Mouse (Mus musculus) MEL (cell line): ENCODE data around the gene Gm20388. TPM values are rescaled to one million over a fixed set of nuclear protein-coding genes. Genes with fewer than 3 reads are reported as not detected.

Source experiments
- DNase-seq: peaks from one replicate; pipeline ENCODE4 v3.0.0; 2011; ENCODE audit warnings: low read depth, low spot score
- H3K27ac ChIP-seq: 2 replicates; pipeline ENCODE4 v1.5.1; 2012; ENCODE audit warnings: low read depth, mild to moderate bottlenecking, control low read depth, low read length, moderate library complexity; ENCODE audit not compliant: control insufficient read depth
- H3K27me3 ChIP-seq, 2 experiments: fragments of 150-350 bp in 1 of 2; sonication (generic) in 1 of 2; 2 replicates each; pipeline ENCODE4 v1.6.1; 2012; ENCODE audit warnings: low read length in 2 of 2, mild to moderate bottlenecking in 2 of 2, improper control_type of control experiment in 1 of 2, moderate library complexity in 1 of 2; ENCODE audit not compliant: insufficient read depth in 2 of 2, control insufficient read depth in 1 of 2
- H3K36me3 ChIP-seq, 2 experiments: 2 replicates each; pipeline ENCODE4 v1.6.1; 2012 to 2014; ENCODE audit warnings: low read length in 2 of 2, improper control_type of control experiment in 1 of 2, inconsistent platforms in 1 of 2, mild to moderate bottlenecking in 1 of 2; ENCODE audit not compliant: insufficient read depth in 2 of 2, control insufficient read depth in 1 of 2
- H3K4me1 ChIP-seq, 2 experiments: fragments of 150-350 bp in 1 of 2; sonication (generic) in 1 of 2; 2 replicates each; pipeline ENCODE4 v1.6.1; 2012; ENCODE audit warnings: low read length in 2 of 2, improper control_type of control experiment in 1 of 2, mild to moderate bottlenecking in 1 of 2; ENCODE audit not compliant: insufficient read depth in 2 of 2, control insufficient read depth in 1 of 2
- H3K4me3 ChIP-seq, 2 experiments: fragments of 150-350 bp in 1 of 2; sonication (generic) in 1 of 2; 2 replicates each; pipeline ENCODE4 v1.5.1; 2012; ENCODE audit warnings: low read depth in 2 of 2, low read length in 2 of 2, mild to moderate bottlenecking in 2 of 2, moderate library complexity in 2 of 2, control low read depth in 1 of 2, improper control_type of control experiment in 1 of 2; ENCODE audit not compliant: control insufficient read depth in 1 of 2, insufficient read depth in 1 of 2
- H3K79me2 ChIP-seq: 2 replicates; pipeline ENCODE4 v1.6.1; 2012; ENCODE audit warnings: mild to moderate bottlenecking, low read length, moderate library complexity; ENCODE audit not compliant: control insufficient read depth, poor library complexity, insufficient read depth
- H3K9ac ChIP-seq: 2 replicates; pipeline ENCODE4 v1.6.1; 2012; ENCODE audit warnings: low read depth, mild to moderate bottlenecking, control low read depth, low read length, moderate library complexity; ENCODE audit not compliant: control insufficient read depth, poor library complexity, severe bottlenecking
- H3K9me3 ChIP-seq: fragments of 150-350 bp; sonication (generic); replicated peaks from 2 replicates; pipeline ENCODE4 v1.6.1; 2012; ENCODE audit warnings: mild to moderate bottlenecking, low read length, improper control_type of control experiment, moderate library complexity; ENCODE audit not compliant: insufficient read depth
- BHLHE40 ChIP-seq: IDR thresholded peaks from 2 replicates; pipeline ENCODE4 v1.6.1; 2012; ENCODE audit warnings: low read depth, mild to moderate bottlenecking, inconsistent platforms, low read length, improper control_type of control experiment, borderline replicate concordance
- CHD1 ChIP-seq: IDR thresholded peaks from 2 replicates; pipeline ENCODE4 v1.6.1; 2012; ENCODE audit warnings: low read depth, mild to moderate bottlenecking, inconsistent platforms, low read length, improper control_type of control experiment
- CTCF ChIP-seq, 3 experiments: IDR thresholded peaks in 2 of 3; conservative IDR thresholded peaks in 1 of 3; 2 replicates each; pipeline ENCODE4 v1.5.1; 2011 to 2012; ENCODE audit warnings: low read length in 3 of 3, low read depth in 2 of 3, mild to moderate bottlenecking in 2 of 3, improper control_type of control experiment in 1 of 3, inconsistent platforms in 1 of 3, mixed read lengths in 1 of 3, moderate library complexity in 1 of 3; ENCODE audit not compliant: control insufficient read depth in 1 of 3, insufficient read depth in 1 of 3, poor library complexity in 1 of 3, severe bottlenecking in 1 of 3
- E2F4 ChIP-seq: IDR thresholded peaks from 2 replicates; pipeline ENCODE4 v1.6.1; 2011; ENCODE audit warnings: low read depth, low read length, improper control_type of control experiment, borderline replicate concordance
- ELF1 ChIP-seq: IDR thresholded peaks from 2 replicates; pipeline ENCODE4 v1.6.1; 2014; ENCODE audit warnings: low read depth, mild to moderate bottlenecking, inconsistent platforms, low read length, improper control_type of control experiment, moderate library complexity
- GABPA ChIP-seq: IDR thresholded peaks from 2 replicates; pipeline ENCODE4 v1.6.1; 2012; ENCODE audit warnings: low read depth, mild to moderate bottlenecking, inconsistent platforms, low read length, improper control_type of control experiment, moderate library complexity
- GATA1 ChIP-seq: IDR thresholded peaks from 2 replicates; pipeline ENCODE4 v1.6.1; 2011; ENCODE audit warnings: low read depth, low read length, improper control_type of control experiment
- HCFC1 ChIP-seq: IDR thresholded peaks from 2 replicates; pipeline ENCODE4 v1.6.1; 2012; ENCODE audit warnings: low read depth, mild to moderate bottlenecking, inconsistent platforms, low read length, improper control_type of control experiment, moderate library complexity
- JUND ChIP-seq: IDR thresholded peaks from 2 replicates; pipeline ENCODE4 v1.6.1; 2011; ENCODE audit warnings: low read depth, mild to moderate bottlenecking, improper control_type of control experiment, low read length
- KAT2A ChIP-seq: conservative IDR thresholded peaks from 2 replicates; pipeline ENCODE4 v1.6.1; 2012; ENCODE audit warnings: low read depth, low read length, improper control_type of control experiment, inconsistent platforms
- MAFK ChIP-seq: IDR thresholded peaks from 2 replicates; pipeline ENCODE4 v1.6.1; 2011; ENCODE audit warnings: low read depth, mild to moderate bottlenecking, low read length, improper control_type of control experiment, borderline replicate concordance
- MAX ChIP-seq: IDR thresholded peaks from 2 replicates; pipeline ENCODE4 v1.6.1; 2011; ENCODE audit warnings: low read length, improper control_type of control experiment
- MEF2A ChIP-seq: IDR thresholded peaks from 2 replicates; pipeline ENCODE4 v1.6.1; 2014; ENCODE audit warnings: low read depth, mild to moderate bottlenecking, inconsistent platforms, low read length, improper control_type of control experiment; ENCODE audit not compliant: poor library complexity, insufficient replicate concordance, severe bottlenecking; ENCODE audit errors: extremely low read depth
- MYB ChIP-seq: IDR thresholded peaks from 2 replicates; pipeline ENCODE4 v1.6.1; 2011; ENCODE audit warnings: mild to moderate bottlenecking, low read depth, low read length, improper control_type of control experiment
- MYC ChIP-seq: IDR thresholded peaks from 2 replicates; pipeline ENCODE4 v1.6.1; 2011; ENCODE audit warnings: low read depth, mild to moderate bottlenecking, low read length, improper control_type of control experiment, moderate library complexity
- POLR2AphosphoS2 ChIP-seq: IDR thresholded peaks from 2 replicates; pipeline ENCODE4 v1.6.1; 2011; ENCODE audit warnings: low read length, improper control_type of control experiment
- RAD21 ChIP-seq: IDR thresholded peaks from 2 replicates; pipeline ENCODE4 v1.6.1; 2011; ENCODE audit warnings: mild to moderate bottlenecking, low read depth, low read length, improper control_type of control experiment
- SIN3A ChIP-seq: IDR thresholded peaks from 2 replicates; pipeline ENCODE4 v1.6.1; 2012; ENCODE audit warnings: low read length, improper control_type of control experiment, inconsistent platforms
- SMC3 ChIP-seq: IDR thresholded peaks from 2 replicates; pipeline ENCODE4 v1.6.1; 2011; ENCODE audit warnings: low read depth, low read length, improper control_type of control experiment
- TAL1 ChIP-seq: IDR thresholded peaks from 2 replicates; pipeline ENCODE4 v1.6.1; 2012; ENCODE audit warnings: mild to moderate bottlenecking, inconsistent platforms, low read length, moderate library complexity, mixed read lengths
- TBP ChIP-seq: IDR thresholded peaks from 2 replicates; pipeline ENCODE4 v1.8.0; 2011; ENCODE audit warnings: low read depth, low read length, improper control_type of control experiment
- TCF12 ChIP-seq: IDR thresholded peaks from 2 replicates; pipeline ENCODE4 v1.6.1; 2014; ENCODE audit warnings: low read depth, mild to moderate bottlenecking, inconsistent platforms, low read length, improper control_type of control experiment, moderate library complexity
- UBTF ChIP-seq: IDR thresholded peaks from 2 replicates; pipeline ENCODE4 v1.6.1; 2012; ENCODE audit warnings: low read depth, mild to moderate bottlenecking, inconsistent platforms, low read length, improper control_type of control experiment, moderate library complexity, borderline replicate concordance; ENCODE audit not compliant: insufficient read depth
- USF1 ChIP-seq: IDR thresholded peaks from 2 replicates; pipeline ENCODE4 v1.6.1; 2014; ENCODE audit warnings: low read depth, mild to moderate bottlenecking, inconsistent platforms, low read length, improper control_type of control experiment, moderate library complexity
- USF2 ChIP-seq, 2 experiments: IDR thresholded peaks; 2 replicates each; pipeline ENCODE4 v1.6.1; 2011 to 2012; ENCODE audit warnings: improper control_type of control experiment in 2 of 2, low read length in 2 of 2, borderline replicate concordance in 1 of 2, inconsistent platforms in 1 of 2, low read depth in 1 of 2, mild to moderate bottlenecking in 1 of 2; ENCODE audit not compliant: insufficient read depth in 1 of 2
- ZC3H11A ChIP-seq: IDR thresholded peaks from 2 replicates; pipeline ENCODE4 v1.6.1; 2012; ENCODE audit warnings: low read depth, mild to moderate bottlenecking, inconsistent platforms, low read length, improper control_type of control experiment
- ZKSCAN1 ChIP-seq: IDR thresholded peaks from 2 replicates; pipeline ENCODE4 v1.6.1; 2012; ENCODE audit warnings: low read depth, mild to moderate bottlenecking, inconsistent platforms, low read length, improper control_type of control experiment, moderate library complexity
- polyA plus RNA-seq, 2 experiments: library from polyadenylated mRNA; stranded (reverse) in 1 of 2; unstranded in 1 of 2; fragments of >175 nt in 1 of 2; fragments of >200 nt in 1 of 2; gene quantifications; 2 replicates each; pipeline versions ENCODE4 v1.2.1 to v1.2.4; 2012; ENCODE audit warnings: low replicate concordance in 2 of 2, low read depth in 1 of 2; ENCODE audit not compliant: insufficient read length in 2 of 2, insufficient read depth in 1 of 2, missing spikeins in 1 of 2
- total RNA-seq: library from RNA; depleted of rRNA; stranded (reverse); fragments of 300-350 nt; gene quantifications from 2 replicates; pipeline ENCODE4 v1.2.3, GENCODE M21; 2012

The Gm20388 gene
- total and polyA plus RNA-seq, 3 experiments, result 11.1 to 17.8 TPM; not detected in 1

- H3K9me3 ChIP-seq, result no peaks in the 10 kb centered on the region
Measured at GRCm38 (mm10) chr8:121216441-121216949, 1305.9 kb downstream of the Gm20388 start.

DNA sequence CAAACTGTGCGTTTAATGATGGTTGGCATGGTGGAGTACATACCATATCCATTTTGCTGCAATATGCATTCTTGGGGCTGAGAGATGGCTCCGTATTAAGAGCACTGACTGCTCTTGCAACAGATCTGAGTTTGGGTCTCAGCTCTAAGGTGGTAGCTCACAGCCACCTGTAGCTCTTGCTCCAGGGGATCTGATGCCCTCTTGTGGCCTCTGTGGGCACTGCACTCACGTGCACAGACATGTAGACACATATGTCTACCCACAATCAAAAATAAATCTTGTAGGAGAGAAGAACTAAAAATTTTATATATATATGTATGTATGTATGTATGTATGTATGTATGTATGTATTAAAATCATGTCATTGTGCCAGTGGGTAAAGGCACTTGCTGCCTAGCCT is 1307.8 kb downstream of the Gm20388 start:
- H3K27me3 ChIP-seq, result no peaks in the 10 kb centered on the region
- no peak overlapping the region for H3K27ac ChIP-seq
- no peak overlapping the region for H3K9ac ChIP-seq
- H3K4me3 ChIP-seq, result no peak overlapping the region
- DNase-seq, result peak; percentile 72
- no peaks in the 10 kb centered on the region for H3K36me3 ChIP-seq
- no peaks in the 10 kb centered on the region for H3K79me2 ChIP-seq
- no peak for TF ChIP-seq TBP
- no peak for TF ChIP-seq TAL1
- no peak for TF ChIP-seq MYC
- no peak for TF ChIP-seq HCFC1
- TF ChIP-seq RAD21, result peak; percentile 71
- TF ChIP-seq KAT2A, result no peak
- TF ChIP-seq UBTF, result no peak
- peak; percentile 86 for TF ChIP-seq ZC3H11A
- TF ChIP-seq ZKSCAN1, result no peak
- no peak for TF ChIP-seq MAX
- no peak for TF ChIP-seq MYB
- TF ChIP-seq MAFK, result no peak
- TF ChIP-seq USF2 (IDR thresholded peaks at IDR 0.05; ENCODE audit: borderline replicate concordance in 1 of 2, insufficient read depth in 1 of 2, low read depth in 1 of 2, low read length in 2 of 2), result no peak
- TF ChIP-seq SIN3A, result no peak
- TF ChIP-seq JUND, result no peak
- TF ChIP-seq GABPA, result no peak
- peak; percentile 97 for TF ChIP-seq BHLHE40
- TF ChIP-seq CTCF (IDR thresholded peaks at IDR 0.05 in 2 of 3, conservative IDR thresholded peaks at IDR 0.05 in 1 of 3; ENCODE audit: control insufficient read depth in 1 of 3, insufficient read depth in 1 of 3, low read depth in 2 of 3, low read length in 3 of 3, poor library complexity in 1 of 3, severe bottlenecking in 1 of 3), result peak; percentile 80 to 87 (median 82)
- no peak for TF ChIP-seq TCF12
- peak; percentile 95 for TF ChIP-seq SMC3
- TF ChIP-seq USF1, result no peak
- TF ChIP-seq POLR2AphosphoS2, result no peak
- no peak for TF ChIP-seq ELF1
- TF ChIP-seq MEF2A, result no peak
- no peaks in the 10 kb centered on the region for H3K4me1 ChIP-seq
- no peaks in the 10 kb centered on the region for H3K9me3 ChIP-seq

More at GRCm38 (mm10) chr8:121216441-121216949, 1305.9 kb downstream of the Gm20388 start:
- Histone ChIP-seq H3K79me2 (no peaks in the 10 kb centered on the region), H3K4me1 (no peaks in the 10 kb centered on the region), H3K27me3 (no peaks in the 10 kb centered on the region)
- peak; percentile 31 for DNase-seq
- 0 out of 2 replicates have a peak, but pooled peaks have one; percentile 22 for TF ChIP-seq TAL1
- TF ChIP-seq GATA1, result no peak
- no peak for TF ChIP-seq CHD1
- TF ChIP-seq CTCF (IDR thresholded peaks at IDR 0.05 in 2 of 3, conservative IDR thresholded peaks at IDR 0.05 in 1 of 3; ENCODE audit: control insufficient read depth in 1 of 3, insufficient read depth in 1 of 3, low read depth in 2 of 3, low read length in 3 of 3, poor library complexity in 1 of 3, severe bottlenecking in 1 of 3), result peak in 1 of 3 experiments; percentile 14; a peak in 1 of 6 replicates
- TF ChIP-seq E2F4, result no peak
- no peak for TF ChIP-seq TBP
- TF ChIP-seq USF2 (IDR thresholded peaks at IDR 0.05; ENCODE audit: borderline replicate concordance in 1 of 2, insufficient read depth in 1 of 2, low read depth in 1 of 2, low read length in 2 of 2), result no peak
- TF ChIP-seq, all 39 proteins: peak for 2
- H3K36me3 ChIP-seq, result no peaks in the 10 kb centered on the region
- no peak overlapping the region for H3K4me3 ChIP-seq
- no peak overlapping the region for H3K27ac ChIP-seq
- H3K9ac ChIP-seq, result no peak overlapping the region
